Mouse (Mus musculus) cerebellum, adult 9-10 months (tissue): Measurements from ENCODE around the gene Col6a5.
A peak's percentile ranks its signal among the peaks of the same experiment; 100 is the strongest.
"Not testable (repeated sequence)": the region's sequence is repeated elsewhere in the genome, so short reads cannot be mapped to it uniquely, and the experiment has no call there.

ENCODE experiments used
- DNase-seq: peaks from one replicate; pipeline ENCODE4 v3.0.0; 2022

The Col6a5 gene

GRCm38 (mm10) chr9:105907411-105907810 lies 53.0 kb downstream of the Col6a5 start:
- no peak for DNase-seq

DNA sequence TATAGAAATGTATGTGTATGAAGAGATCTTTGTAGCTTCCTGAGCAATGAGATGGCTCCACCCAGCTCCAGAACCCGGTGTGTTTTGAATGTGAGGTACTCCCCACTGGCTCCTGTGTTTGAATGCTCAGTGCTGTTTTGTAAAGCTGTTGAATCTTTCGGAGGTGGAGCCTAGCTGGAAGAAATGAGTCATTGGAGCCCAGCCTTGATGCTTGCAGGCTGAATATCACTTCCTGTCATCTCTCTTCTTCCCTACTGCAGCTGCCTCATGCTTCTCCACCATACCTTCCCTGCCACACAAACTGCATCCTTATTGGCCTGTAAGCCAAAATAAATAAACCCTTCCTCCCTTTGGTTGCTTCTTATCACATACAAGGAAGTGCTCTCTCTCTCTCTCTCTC lies 72.9 kb downstream of the Col6a5 start:
- DNase-seq, result no peak

DNA sequence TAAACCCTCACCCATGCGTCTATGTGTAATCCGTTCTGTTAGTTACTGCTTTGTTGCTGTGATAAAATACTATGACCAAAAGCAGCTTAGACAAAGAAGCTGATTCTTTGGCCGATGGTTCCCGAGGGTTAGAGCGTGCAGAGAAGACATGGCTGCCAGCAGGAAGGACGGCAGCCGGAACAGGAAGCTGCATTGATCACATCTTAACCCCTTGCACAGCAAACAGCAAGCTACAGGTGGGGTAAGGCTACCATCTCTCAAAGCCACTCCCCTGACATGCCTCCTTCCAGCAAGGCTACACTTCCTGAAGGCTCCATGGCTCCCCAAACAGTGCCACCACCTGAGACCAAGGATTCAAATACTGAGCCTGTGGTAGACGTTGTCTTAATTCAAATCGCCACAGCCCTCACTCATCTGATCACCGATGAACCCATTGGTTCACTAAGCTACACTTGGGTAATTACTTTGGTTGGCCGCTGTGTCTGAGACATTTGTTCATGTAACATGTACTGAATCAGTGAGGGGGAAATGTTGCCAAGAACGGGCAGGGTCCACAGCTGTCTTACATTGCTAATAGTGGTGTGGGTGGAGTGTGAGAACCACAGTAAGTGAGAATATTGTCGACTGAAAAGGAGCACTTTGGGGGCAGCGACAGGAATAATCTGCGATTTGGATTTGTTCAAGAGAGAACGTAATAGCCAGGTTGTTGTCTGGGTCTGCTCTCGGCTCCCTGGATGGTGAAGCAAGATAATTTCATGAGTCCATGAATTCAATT lies 75.6 kb downstream of the Col6a5 start:
- no peak for DNase-seq

GRCm38 (mm10) chr9:105880743-105881142 lies 79.7 kb downstream of the Col6a5 start:
- no peak for DNase-seq

GRCm38 (mm10) chr9:105878365-105879108 lies 81.9 kb downstream of the Col6a5 start:
- DNase-seq, result no peak

DNA sequence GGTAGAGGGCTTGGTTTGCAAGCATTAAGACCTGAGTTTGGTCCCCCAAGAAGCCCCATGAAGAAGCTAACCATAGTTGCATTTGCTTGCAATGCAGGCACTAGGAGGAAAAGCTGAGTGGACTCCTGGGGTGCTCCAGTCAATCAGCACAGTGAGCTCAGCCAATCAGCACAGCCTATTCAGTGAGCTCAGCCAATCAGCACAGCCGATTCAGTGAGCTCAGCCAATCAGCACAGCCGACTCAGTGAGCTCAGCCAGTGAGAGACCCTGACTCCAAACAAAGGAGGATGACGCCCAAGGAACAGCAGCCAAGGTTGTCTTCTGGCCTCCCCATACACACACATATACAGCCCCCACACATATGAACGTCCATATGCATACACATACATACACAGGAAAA lies 84.3 kb downstream of the Col6a5 start:
- no peak for DNase-seq

GRCm38 (mm10) chr9:105871643-105872042 lies 88.8 kb downstream of the Col6a5 start:
- DNase-seq, result no peak

GRCm38 (mm10) chr9:105857773-105858172 lies 102.7 kb downstream of the Col6a5 start:
- peak; percentile 38 for DNase-seq

- DNase-seq, result no peak
Measured at GRCm38 (mm10) chr9:105852778-105853065, 107.7 kb downstream of the Col6a5 start.

- DNase-seq, result no peak
Measured at GRCm38 (mm10) chr9:105852015-105852777, 108.2 kb downstream of the Col6a5 start.

DNA sequence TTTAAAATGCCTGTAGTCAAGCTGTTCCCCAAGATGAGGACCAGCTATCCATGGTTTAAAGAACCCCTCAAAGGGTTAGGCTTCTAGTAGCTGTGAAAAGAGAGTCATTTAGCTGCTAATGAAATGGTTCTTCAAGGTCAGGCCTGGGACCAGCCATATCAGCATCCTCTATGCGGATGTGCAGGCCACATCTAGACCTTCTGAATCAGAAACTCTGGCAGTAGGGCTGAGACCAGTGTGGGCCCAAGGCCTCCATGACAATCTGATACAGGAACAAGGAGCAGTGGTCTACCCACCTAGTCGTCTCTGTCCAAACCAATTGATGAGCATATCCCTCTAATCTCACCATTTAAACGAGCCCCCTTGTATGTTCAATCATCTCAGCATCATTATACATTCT lies 109.4 kb downstream of the Col6a5 start:
- no peak for DNase-seq

DNA sequence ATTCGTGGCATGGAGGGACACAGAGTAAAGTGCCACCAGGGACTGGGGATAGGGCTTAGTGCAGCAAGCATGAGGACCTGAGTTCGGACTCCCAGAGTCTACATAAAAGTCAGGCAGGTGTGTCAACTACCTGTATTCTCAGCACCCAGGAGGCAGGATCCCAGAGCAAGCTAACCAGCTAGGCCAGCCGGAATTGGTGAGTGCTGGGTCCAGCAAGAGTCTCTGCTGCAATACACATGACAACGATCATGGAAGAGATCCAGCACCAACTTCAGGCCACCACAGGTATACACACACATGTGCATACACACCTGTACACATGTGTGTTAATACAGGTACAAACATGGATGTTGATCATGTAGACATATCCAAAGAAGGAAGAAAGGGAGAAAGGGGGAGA lies 112.0 kb downstream of the Col6a5 start:
- no peak for DNase-seq

DNA sequence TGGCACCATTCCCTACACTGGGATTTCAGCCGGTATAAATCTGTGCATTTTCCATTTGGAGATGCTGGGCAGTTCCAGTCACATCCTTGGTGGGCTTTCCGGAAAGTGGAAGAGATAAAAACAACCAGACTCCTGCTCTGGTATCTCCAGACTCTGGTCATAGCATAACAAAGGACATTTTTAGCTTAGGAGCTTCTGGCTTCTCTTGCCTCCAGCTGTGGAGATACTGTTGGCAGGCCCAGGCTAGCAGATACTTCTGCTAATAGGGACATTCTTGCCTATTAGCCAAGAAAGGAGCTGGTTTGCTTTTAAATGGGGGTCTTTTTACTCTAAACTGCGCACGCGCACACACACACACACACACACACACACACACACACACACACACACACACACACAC lies 113.2 kb downstream of the Col6a5 start:
- DNase-seq, result no peak

- DNase-seq, result not testable (repeated sequence)
Measured at GRCm38 (mm10) chr9:105841386-105841785, 119.1 kb downstream of the Col6a5 start.

GRCm38 (mm10) chr9:105839147-105839515 lies 121.3 kb downstream of the Col6a5 start:
- DNase-seq, result no peak

- DNase-seq, result no peak
Measured at GRCm38 (mm10) chr9:105838396-105839146, 121.9 kb downstream of the Col6a5 start.

DNA sequence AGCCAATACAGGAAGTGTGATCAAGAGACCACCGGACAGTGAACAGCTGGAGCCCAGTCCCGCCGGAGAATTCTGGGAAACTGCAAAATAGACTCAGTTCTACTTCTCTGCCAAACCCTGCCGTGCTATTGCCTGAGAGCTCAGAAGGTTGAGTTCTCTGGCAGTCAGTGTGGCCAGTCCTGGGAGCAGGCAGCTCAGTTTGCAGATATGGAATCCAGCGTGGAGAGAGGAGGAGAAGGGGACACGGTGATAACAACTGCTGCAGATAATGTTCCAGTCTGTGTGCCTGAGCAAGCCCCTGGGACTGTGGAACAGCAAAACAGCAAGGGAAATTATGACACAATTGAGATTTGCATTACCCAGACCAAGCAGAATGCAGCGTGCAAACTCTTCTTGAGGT lies 124.9 kb downstream of the Col6a5 start:
- DNase-seq, result no peak

DNA sequence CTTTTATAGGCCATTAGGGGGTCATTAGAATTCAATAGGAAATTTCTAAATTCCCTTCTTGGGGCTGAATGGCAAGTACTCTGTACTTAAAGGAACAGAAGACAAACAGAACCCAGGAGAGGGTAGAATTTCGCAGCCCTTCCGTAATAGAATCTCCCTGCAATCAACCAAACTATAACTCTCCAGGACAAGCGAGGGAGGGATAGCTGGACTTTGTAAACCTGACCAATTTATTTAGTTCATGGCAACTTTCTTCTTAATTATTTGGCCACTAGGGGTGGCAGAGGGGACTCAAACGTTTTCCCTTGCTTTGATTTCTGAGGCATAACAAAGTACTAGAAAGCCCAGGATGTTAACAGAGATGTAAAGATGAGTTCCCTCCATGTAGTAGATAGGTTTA lies 125.6 kb downstream of the Col6a5 start:
- no peak for DNase-seq

DNA sequence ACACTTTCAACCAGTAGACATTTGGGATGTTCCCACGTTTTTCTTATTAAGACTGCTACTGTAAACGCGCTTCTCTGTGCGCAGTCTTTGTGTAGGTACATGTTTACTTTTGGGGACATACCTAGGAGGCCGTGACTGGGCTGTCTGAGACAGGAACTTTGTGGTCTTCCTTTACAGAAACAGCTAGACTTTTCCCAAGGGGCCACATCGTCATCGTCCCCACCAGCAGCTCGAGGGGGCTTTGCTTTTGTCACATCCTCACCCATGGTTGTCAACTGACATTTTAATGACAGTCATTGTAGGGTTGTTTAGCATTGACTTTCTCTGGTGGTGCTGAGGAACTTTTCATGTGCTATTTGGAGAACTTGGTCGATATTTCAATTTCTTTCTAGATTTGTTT lies 129.2 kb downstream of the Col6a5 start:
- DNase-seq, result no peak

GRCm38 (mm10) chr9:105827791-105828385 lies 132.6 kb downstream of the Col6a5 start, which contains the start of gene Col6a6:
Gene Col6a6 (minus strand): TSS chr9:105828160.
- DNase-seq, result no peak

DNA sequence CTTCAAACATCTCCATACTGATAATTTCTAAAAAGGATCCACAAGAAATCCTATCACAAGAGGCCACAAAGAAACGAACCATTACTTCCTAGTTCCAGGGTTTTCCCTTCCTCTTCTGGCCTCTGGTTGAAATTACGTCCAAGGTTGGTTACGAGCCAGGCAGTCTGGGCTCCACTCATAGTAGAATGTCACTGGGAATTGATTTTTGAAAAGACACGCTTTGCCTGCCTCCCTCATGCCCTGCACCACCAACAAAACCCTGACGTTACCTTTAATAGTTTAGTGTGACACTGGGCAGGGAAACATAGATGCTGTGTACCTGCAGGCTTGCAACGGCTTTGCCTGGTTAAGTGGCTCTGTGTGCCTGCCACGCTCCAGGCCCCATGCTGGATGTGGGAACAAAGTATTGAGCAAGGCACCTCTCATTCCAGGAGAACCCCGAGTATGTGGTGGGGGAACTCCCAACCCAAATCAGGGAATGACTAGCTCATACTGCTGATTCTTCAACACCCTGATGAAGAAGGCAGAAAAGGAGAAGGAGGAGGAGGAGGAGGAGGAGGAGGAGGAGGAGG lies 133.3 kb downstream of the Col6a5 start:
- no peak for DNase-seq

- DNase-seq, result no peak
Measured at GRCm38 (mm10) chr9:105820711-105821110, 139.7 kb downstream of the Col6a5 start.
